Mouse (Mus musculus) gastrocnemius, postnatal 36 days (tissue): Measurements from ENCODE around the gene BC005624. TPM values are rescaled to one million over a fixed set of nuclear protein-coding genes. Genes with fewer than 3 reads are reported as not detected.

Experiments
- DNase-seq, 2 experiments: peaks; one replicate each; pipeline ENCODE4 v3.0.0; 2022
- intact Hi-C: fragments of 180-260 bp; cut with DNase I; formaldehyde crosslinking; loops from one replicate; pipeline ENCODE4 v1.15.1; 2025
- long read RNA-seq, 2 experiments: library from polyadenylated mRNA; stranded (forward); transcript quantifications; one replicate each; pipeline ENCODE4 v2.0.0; 2021
- total RNA-seq, 2 experiments: library from RNA; stranded (reverse); gene quantifications; 2 replicates each; pipeline ENCODE4 v1.2.3; 2021

BC005624 gene
- total RNA-seq: 10 to 100 TPM; 19.8 to 22.8 TPM
- long read RNA-seq, experiment 1, transcript BC005624-201 (9 exons, 1,984 nt): major isoform, 39 of 47 reads
- long read RNA-seq, experiment 1, partial matches to known transcripts: 2 of 47 reads
- long read RNA-seq, experiment 1, other reads (novel, unspliced or antisense): 6 of 47 reads
- long read RNA-seq, experiment 2, transcript BC005624-201 (9 exons, 1,984 nt): major isoform, 52 of 57 reads
- long read RNA-seq, experiment 2, partial matches to known transcripts: 3 of 57 reads
- long read RNA-seq, experiment 2, other reads (novel, unspliced or antisense): 2 of 57 reads

DNA sequence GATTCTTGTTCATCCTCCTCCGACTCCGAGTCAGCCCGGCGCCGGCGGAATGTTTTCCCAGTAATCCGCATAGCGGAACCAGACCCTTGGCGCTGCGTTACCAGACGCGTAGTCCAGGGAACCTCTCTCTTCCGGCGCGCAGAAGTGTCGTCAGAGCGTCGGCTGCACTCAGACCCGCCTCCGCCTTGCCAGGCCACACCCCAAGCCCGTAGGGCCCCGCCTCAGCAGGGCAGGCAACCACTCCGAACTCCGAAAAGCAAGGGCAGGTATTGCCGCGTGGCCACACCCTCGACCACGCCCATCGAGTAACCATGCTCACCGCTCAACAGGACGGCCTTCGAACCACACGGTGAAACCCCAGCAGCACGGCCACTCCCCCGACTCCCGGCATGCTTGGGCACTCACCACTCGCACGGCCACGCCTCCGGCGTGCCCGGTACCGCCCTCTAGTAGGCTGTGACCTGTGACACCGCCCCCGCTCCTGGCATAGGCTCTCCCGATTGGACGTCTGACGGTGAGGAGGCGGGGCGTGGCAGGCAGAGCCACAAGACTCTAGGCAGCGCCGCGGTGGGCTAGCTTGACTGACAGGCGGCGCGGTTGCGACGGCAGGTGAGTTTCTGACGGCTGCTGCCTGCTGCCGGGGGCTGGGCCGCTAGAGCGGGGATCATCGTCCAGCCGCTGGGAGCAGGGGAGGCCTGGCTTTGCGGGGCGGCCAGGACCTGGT, at the start of gene BC005624, which contains the start of gene Usp20:
Gene BC005624 (minus strand): TSS at position 412 of the 724 bp plus-strand sequence.
Gene Usp20 (plus strand): TSS at position 490 of the 724 bp plus-strand sequence.
- peak; percentile 99 to 100 for DNase-seq
- intact Hi-C loops: no loop called here

- intact Hi-C loops: no loop called here
- no peak for DNase-seq
Measured at GRCm38 (mm10) chr2:31026642-31027041, 44.6 kb upstream of the BC005624 start.

GRCm38 (mm10) chr2:31025458-31025857, 43.5 kb upstream of the BC005624 start:
- intact Hi-C loops: no loop called here

DNA sequence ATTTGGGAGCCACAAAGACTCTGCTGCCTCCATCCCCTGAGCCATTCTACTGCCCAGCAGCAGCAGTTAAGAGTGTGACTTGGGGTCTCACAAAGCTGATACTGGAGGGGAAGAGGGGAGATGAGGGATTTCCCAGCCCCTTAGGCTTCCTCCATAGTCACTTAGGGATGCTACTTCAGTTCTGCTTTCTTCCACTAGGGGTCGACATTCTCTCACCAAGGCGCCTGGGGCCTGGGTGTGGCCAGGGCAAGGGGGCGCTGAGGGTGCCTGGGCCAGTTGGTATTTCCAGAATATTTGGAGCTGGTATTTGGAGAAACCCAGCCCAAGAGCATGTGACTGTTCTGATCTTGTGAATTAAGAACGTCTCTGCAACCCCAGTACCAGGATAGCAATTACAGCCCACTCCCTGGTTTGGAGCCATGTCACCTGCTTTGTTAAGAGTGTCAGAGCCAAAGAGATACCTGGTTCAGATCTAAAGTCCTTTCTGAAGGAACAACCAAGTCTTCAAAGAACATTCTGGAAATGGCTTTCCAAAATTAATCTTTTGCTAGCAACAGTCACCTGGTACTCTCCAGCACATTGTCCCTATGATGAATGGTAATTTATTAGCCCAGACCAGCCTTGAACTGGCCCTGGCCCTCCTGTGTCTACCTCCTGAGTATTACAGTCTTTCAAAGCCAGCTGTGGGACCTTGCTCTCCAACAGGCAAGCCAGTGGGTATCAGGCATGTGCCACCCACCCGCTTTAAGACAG, 42.8 kb upstream of the BC005624 start:
- intact Hi-C loops: loop anchor here (5.0 kb wide), 3 partner anchors 118 to 268 kb away; partner anchors contain the start of gene Fnbp1
- peak in 1 of 2 experiments; percentile 44 for DNase-seq

More at GRCm38 (mm10) chr2:31025458-31025857, 43.5 kb upstream of the BC005624 start:
- DNase-seq: no peak

DNA sequence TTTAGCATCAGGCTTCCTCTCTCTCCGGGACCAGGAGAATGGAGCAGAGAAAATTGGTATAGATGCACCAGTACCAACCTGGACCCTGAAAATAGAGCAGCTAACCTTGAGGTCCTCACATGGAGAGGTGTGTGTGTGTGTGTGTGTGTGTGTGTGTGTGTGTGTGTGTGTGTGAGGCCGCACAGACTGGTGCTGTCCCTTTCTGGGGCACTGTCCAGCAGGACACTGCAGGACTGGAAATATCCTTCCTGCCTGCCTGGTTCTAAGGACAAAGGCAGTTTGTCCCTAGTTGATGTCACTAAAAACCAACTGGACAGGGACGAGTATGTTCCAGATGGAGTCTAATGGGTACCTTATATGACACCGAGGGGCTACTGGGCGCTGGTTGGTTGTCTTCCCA, 41.9 kb upstream of the BC005624 start:
- intact Hi-C loops: loop anchor here (5.0 kb wide), 3 partner anchors 118 to 268 kb away; partner anchors contain the start of gene Fnbp1
- DNase-seq: no peak

DNA sequence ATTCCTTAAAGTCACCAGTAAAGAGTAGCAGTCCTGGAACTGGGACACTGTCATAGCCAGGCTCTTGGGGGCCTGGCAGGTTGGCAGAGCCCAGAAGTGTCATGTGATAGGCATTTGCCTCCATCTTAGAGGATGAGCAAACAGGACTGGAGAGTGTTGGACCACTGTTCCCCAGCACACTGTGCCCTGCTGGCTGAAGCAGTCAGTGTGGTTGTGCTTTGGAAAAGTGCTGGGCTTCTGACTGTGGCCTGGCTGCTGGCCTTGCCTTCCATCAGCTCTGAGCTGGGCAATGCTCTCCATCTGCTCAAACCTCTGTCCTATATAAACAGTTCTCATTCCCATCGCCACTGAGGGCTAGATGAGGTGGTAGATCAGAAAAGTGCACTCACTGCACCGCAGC, 38.2 kb upstream of the BC005624 start:
- intact Hi-C loops: loop anchor here (5.0 kb wide), 3 partner anchors 122 to 272 kb away; partner anchors contain the start of gene Fnbp1
- DNase-seq: no peak

DNA sequence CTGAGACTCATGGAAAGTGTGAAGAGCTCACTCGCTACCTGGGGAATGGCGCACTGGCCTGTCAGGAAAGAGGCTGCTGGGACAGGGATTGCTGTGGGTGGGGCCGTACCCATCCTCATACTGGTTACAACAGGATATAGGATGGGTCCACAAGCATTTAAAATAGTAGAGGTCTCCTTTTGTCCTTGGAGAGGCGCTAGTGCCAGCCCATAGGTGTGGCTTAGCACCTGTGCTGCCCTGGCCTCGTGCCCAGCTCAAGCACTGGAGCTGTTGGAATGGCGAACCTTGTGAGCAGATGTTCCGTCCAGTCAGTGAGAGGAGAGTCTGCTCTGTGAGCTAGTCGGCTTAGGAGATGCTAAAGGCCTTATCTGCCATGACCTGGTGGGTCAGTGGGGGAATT, 37.0 kb upstream of the BC005624 start:
- no peak for DNase-seq
- intact Hi-C loops: no loop called here

DNA sequence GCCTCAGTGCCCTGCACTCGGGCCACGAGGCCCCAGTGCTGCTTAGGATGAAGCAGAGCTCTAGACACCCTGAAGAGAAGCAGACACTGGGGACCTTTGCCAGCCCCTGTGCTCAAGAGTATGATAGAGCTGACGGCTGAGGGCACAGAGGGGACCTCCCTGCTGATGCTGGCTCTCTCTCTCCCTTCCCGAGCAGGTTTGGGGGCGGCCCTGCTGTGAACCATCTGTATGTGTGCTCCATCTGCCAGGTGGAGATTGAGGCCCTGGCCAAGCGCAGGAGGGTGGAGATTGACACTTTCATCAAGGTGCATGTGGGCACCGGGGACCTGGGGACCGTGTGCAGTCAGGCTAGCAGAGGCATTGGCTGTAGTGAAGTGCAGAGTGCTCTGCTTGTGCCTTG, 36.5 kb upstream of the BC005624 start:
- intact Hi-C loops: no loop called here
- DNase-seq: no peak

DNA sequence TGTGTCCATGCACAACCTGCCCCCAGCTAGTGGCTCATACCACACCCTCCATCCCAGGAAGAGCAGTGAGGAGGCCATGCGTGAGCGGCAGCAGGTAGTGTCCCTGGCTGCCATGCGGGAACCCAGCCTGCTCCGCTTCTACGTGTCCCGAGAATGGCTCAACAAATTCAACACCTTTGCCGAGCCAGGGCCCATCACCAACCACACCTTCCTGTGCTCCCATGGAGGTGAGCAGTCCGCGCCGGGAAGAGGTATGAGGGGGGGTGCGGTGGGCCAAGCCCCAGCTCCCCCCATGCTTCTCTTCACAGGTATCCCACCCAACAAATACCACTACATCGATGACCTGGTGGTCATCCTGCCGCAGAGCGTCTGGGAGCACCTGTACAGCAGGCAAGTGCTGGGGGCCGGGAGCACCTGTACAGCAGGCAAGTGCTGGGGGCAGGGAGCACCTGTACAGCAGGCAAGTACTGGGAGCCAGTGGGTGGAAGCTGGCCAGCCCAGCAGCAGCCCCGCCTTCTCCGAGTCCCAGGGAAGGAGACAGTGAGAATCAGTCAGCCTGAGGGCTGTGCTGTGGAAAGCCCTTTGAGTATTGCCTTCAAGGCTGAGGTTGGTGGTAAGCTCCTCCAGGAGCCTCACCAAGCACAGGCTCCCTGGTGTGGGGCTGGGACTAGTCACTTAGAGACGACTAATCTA, 35.8 kb upstream of the BC005624 start:
- intact Hi-C loops: no loop called here
- DNase-seq: no peak

- intact Hi-C loops: no loop called here
- no peak for DNase-seq
Measured at GRCm38 (mm10) chr2:31013371-31014120, 31.5 kb upstream of the BC005624 start.

DNA sequence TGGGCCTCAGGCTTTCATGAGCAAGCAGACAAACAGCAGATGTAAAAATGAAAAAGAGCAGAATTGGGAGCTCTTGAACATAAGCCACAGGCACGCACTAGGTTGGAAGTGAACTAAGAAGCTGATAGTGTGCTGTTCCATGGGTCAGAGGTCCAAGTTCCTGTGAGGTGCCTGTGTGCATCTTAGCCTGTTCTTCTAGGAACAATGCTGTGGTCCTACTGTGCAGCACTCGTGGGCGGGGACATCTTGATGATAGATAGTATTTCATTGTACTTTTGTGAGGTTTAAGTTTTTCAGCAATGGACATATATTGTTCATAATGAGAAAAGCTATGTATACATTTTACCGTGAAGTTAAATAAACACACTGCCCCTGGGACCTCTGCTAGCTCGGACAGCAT, 25.2 kb upstream of the BC005624 start:
- no peak for DNase-seq
- intact Hi-C loops: no loop called here

DNA sequence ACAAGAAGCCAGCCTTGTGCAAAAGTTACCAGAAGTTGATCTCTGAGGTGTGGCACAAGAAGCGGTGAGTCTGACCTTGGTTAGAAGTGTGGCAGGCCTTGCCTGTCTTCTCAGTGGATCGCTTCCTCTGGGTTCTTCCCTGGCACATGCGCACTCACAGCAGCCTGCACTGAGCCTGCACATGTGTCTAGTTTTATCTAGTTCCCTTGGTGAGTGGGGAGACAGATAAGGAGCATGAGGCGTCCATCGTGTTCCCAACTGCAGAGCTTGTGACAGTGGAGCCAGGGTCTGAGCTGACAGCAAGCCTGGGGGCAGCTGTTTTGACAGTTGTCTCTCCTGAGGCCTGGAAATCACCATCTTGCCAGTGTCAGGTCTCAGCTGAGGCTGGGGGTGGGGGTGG, 24.4 kb upstream of the BC005624 start:
- no peak for DNase-seq
- intact Hi-C loops: no loop called here

- intact Hi-C loops: no loop called here
Measured at GRCm38 (mm10) chr2:31005453-31005852, 23.5 kb upstream of the BC005624 start.

GRCm38 (mm10) chr2:31002857-31003256, 20.9 kb upstream of the BC005624 start:
- intact Hi-C loops: no loop called here

More at GRCm38 (mm10) chr2:31005453-31005852, 23.5 kb upstream of the BC005624 start:
- DNase-seq: no peak

DNA sequence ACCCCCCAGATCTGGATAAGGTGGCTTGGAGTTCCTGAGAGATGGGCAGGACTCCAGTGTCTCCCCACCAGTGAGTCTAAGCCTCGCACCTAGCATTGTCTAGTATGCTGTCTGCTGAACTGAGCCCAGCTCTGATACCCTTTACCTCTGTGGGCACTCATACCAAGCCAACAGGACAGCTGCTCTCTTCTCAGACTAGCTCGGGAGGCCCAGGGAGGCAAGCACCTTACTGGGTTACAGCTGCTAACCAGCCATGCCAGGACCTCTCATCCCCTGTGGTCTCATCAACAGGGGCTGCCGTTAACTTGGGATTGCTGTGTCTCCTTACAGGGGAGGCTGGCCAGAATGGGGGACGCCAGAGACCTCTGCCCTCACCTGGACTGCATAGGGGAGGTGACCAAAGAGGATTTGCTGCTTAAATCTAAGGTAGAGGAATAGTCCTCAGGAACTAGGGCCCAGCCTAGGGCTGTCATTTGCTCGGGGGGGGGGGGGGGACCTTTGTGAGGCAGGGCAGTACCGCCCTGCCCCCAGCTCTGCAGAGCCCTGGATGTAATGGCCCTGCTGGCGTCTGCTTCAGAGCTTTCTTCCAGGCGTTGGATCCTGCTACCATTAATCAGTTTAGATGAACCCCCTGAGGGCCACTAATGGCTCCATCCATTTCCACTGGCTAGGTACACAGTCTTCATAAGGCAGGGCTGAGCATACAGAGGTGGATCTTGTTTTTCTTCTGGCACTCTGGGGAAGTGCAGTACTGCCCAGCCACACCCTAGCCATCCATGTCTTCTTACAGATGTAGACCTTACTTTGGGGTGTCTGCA, 16.7 kb upstream of the BC005624 start:
- intact Hi-C loops: no loop called here
- no peak for DNase-seq

More at GRCm38 (mm10) chr2:31002857-31003256, 20.9 kb upstream of the BC005624 start:
- DNase-seq: no peak

DNA sequence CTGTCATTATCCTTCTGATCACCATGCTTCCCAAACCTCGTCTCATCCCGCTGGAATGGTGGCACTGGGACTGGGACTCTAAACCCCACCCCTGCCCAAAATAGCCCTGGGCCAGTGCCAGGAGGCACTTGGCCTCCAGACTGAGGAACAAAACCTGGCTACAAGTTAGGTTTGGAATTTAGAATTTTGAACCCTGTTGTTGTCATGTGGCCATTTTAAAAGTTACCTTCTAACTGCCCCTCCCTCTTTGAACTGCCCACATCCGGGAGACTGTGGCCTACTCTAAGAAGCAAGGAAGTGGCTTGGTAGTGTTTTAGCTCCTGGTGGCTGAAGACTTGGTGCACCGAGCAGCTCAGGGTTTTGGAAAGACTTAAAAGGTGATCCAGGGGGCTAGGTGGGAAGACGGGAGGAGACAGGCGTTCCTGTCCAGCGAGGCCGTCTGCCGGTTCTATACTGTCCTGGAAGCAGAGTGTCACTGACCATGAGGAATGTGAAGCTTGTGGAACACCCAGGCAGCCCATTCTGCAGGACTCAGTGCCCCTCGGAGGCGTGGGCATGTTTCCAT, 13.5 kb upstream of the BC005624 start:
- intact Hi-C loops: no loop called here
- no peak for DNase-seq

GRCm38 (mm10) chr2:30994853-30995252, 12.9 kb upstream of the BC005624 start:
- intact Hi-C loops: no loop called here
- no peak for DNase-seq

GRCm38 (mm10) chr2:30990221-30990620, 8.2 kb upstream of the BC005624 start:
- no peak for DNase-seq
- intact Hi-C loops: no loop called here
